Mouse (Mus musculus) myocyte (in vitro differentiated cells): ENCODE measurements around the gene Rgl1.

Source experiments
- CEBPB ChIP-seq: IDR thresholded peaks from 2 replicates; pipeline ENCODE4 v1.6.1; 2011; ENCODE audit warnings: mild to moderate bottlenecking, moderate library complexity; ENCODE audit not compliant: poor library complexity, insufficient read depth, severe bottlenecking
- E2F4 ChIP-seq: IDR thresholded peaks from one replicate; pipeline ENCODE4 v1.6.1; 2011; ENCODE audit warnings: mild to moderate bottlenecking, control low read depth, moderate library complexity; ENCODE audit not compliant: insufficient read depth
- MAX ChIP-seq: IDR thresholded peaks from one replicate; pipeline ENCODE4 v1.6.1; 2011; ENCODE audit warnings: low read depth, mild to moderate bottlenecking, control low read depth
- MYOD1 ChIP-seq, 3 experiments: IDR thresholded peaks; one replicate each; pipeline ENCODE4 v1.6.1; 2011; ENCODE audit warnings: control low read depth in 2 of 3, low read depth in 2 of 3, mild to moderate bottlenecking in 2 of 3, moderate library complexity in 1 of 3; ENCODE audit not compliant: insufficient read length in 2 of 3, control insufficient read depth in 1 of 3
- MYOG ChIP-seq, 3 experiments: IDR thresholded peaks; one replicate each; pipeline ENCODE4 v1.6.1; 2011; ENCODE audit warnings: control low read depth in 2 of 3, low read depth in 2 of 3, mild to moderate bottlenecking in 2 of 3; ENCODE audit not compliant: insufficient read length in 2 of 3, control insufficient read depth in 1 of 3, insufficient read depth in 1 of 3
- POLR2A ChIP-seq: IDR thresholded peaks from one replicate; pipeline ENCODE4 v1.6.1; 2011; ENCODE audit warnings: low read depth, mild to moderate bottlenecking, control low read depth, moderate library complexity; ENCODE audit not compliant: insufficient read length
- POLR2AphosphoS2 ChIP-seq: IDR thresholded peaks from one replicate; pipeline ENCODE4 v1.6.1; 2011; ENCODE audit warnings: low read depth, control low read depth; ENCODE audit not compliant: insufficient read length
- REST ChIP-seq: IDR thresholded peaks from one replicate; pipeline ENCODE4 v1.6.1; 2011; ENCODE audit warnings: mild to moderate bottlenecking, control low read depth, moderate library complexity; ENCODE audit not compliant: insufficient read depth, insufficient read length
- SRF ChIP-seq: IDR thresholded peaks from one replicate; pipeline ENCODE4 v1.6.1; 2011; ENCODE audit warnings: low read depth; ENCODE audit not compliant: control insufficient read depth, insufficient read length
- TCF12 ChIP-seq: IDR thresholded peaks from one replicate; pipeline ENCODE4 v1.6.1; 2011; ENCODE audit warnings: mild to moderate bottlenecking, control low read depth; ENCODE audit not compliant: poor library complexity, insufficient read depth, severe bottlenecking
- TCF3 ChIP-seq: IDR thresholded peaks from one replicate; pipeline ENCODE4 v1.6.1; 2011; ENCODE audit warnings: low read depth, control low read depth; ENCODE audit not compliant: insufficient read length
- USF1 ChIP-seq: IDR thresholded peaks from one replicate; pipeline ENCODE4 v1.6.1; 2011; ENCODE audit warnings: low read depth, mild to moderate bottlenecking, control low read depth, moderate library complexity

DNA sequence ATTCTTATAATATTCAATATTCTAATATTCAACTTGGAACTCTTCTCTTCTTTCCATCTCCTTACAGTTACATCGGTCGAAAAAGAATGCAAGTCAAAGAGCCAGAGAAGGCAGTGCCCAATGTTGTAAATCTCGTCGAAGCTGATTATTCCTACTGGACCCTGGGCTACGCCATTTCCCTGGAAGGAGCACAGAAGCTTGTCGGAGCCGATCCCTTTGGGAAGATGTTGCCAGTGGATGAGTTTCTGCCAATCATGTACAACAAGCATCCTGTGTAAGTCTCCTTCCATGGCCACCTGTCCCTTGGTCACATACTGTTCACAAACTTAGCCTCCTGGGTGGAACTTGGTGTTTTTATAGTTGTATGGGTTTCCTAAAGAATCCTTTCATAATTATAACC lies 259.4 kb downstream of the Rgl1 start:
- no peak for TF ChIP-seq USF1
- TF ChIP-seq POLR2A, result no peak
- no peak for TF ChIP-seq MYOD1 (IDR thresholded peaks at IDR 0.05; ENCODE audit: control insufficient read depth in 1 of 3, insufficient read length in 2 of 3, low read depth in 2 of 3)
- TF ChIP-seq E2F4, result no peak
- no peak for TF ChIP-seq POLR2AphosphoS2
- no peak for TF ChIP-seq TCF3
- TF ChIP-seq MYOG (IDR thresholded peaks at IDR 0.05; ENCODE audit: control insufficient read depth in 1 of 3, insufficient read depth in 1 of 3, insufficient read length in 2 of 3, low read depth in 2 of 3), result no peak
- TF ChIP-seq MAX, result no peak
- TF ChIP-seq REST, result no peak
- TF ChIP-seq TCF12, result no peak
- TF ChIP-seq SRF, result no peak
- TF ChIP-seq CEBPB, result no peak
